Mouse (Mus musculus): ENCODE measurements at regions not wholly inside any gene's neighbourhood (a gene's known extent, or its start where the extent isn't known, plus 50 kb on each side); places are given as distances from the start of the nearest gene placed in this dataset.
"Not testable (repeated sequence)": the region's sequence is repeated elsewhere in the genome, so short reads cannot be mapped to it uniquely, and the experiment has no call there.

- DNase-seq: peak in 1 of 2 experiments; percentile 3
Measured at GRCm38 (mm10) chr12:97218445-97218844, 1040.8 kb downstream of the Galc start.

GRCm38 (mm10) chr12:97217608-97218007, 1041.7 kb downstream of the Galc start:
- no peak for DNase-seq

- DNase-seq: no peak
Measured at GRCm38 (mm10) chr12:97203636-97204389, 1055.4 kb downstream of the Galc start.

GRCm38 (mm10) chr12:97161853-97162252, 1097.4 kb downstream of the Galc start:
- no peak for DNase-seq

GRCm38 (mm10) chr12:97161429-97161828, 1097.8 kb downstream of the Galc start:
- no peak for DNase-seq

- no peak for DNase-seq
Measured at GRCm38 (mm10) chr12:97158332-97158731, 1100.9 kb downstream of the Galc start.

GRCm38 (mm10) chr12:97157748-97158147, 1101.5 kb downstream of the Galc start:
- DNase-seq: no peak

- peak in 1 of 2 experiments; percentile 18 for DNase-seq
Measured at GRCm38 (mm10) chr12:97156499-97157110, 1102.7 kb downstream of the Galc start.

GRCm38 (mm10) chr12:97142720-97143119, 1116.5 kb downstream of the Galc start:
- DNase-seq: no peak

GRCm38 (mm10) chr12:97137924-97138323, 1121.3 kb downstream of the Galc start:
- no peak for DNase-seq

GRCm38 (mm10) chr12:97130276-97130675, 1129.0 kb downstream of the Galc start:
- peak; percentile 24 to 34 for DNase-seq

GRCm38 (mm10) chr12:97090577-97091214, 1168.6 kb downstream of the Galc start:
- no peak for DNase-seq

GRCm38 (mm10) chr12:97061352-97061895, 1197.8 kb downstream of the Galc start:
- DNase-seq: not testable (repeated sequence)

GRCm38 (mm10) chr12:97047674-97048073, 1211.6 kb downstream of the Galc start:
- no peak for DNase-seq

Measured in cerebellum, postnatal 14 days (tissue).